Mouse (Mus musculus) right cerebral cortex, adult 18-20 months (tissue): Measurements from ENCODE around the gene Zdhhc5.
A peak's percentile ranks its signal among the peaks of the same experiment; 100 is the strongest.

Experiments used
- DNase-seq: peaks from one replicate; pipeline ENCODE4 v3.0.0; 2022; ENCODE audit warnings: mixed read lengths

The Zdhhc5 gene

GRCm38 (mm10) chr2:84714811-84715561 lies at the start of gene Zdhhc5:
Gene Zdhhc5 (minus strand): TSS chr2:84715180.
- DNase-seq, result peak; percentile 98

- DNase-seq, result no peak
These were observed 47.8 kb upstream of the Zdhhc5 start for GRCm38 (mm10) chr2:84762818-84763217.

- DNase-seq, result no peak
These were observed 47.3 kb upstream of the Zdhhc5 start for GRCm38 (mm10) chr2:84762295-84762694.

- DNase-seq, result no peak
These were observed 46.9 kb upstream of the Zdhhc5 start for GRCm38 (mm10) chr2:84761840-84762239.

- no peak for DNase-seq
These were observed 46.3 kb upstream of the Zdhhc5 start for GRCm38 (mm10) chr2:84761309-84761708.

GRCm38 (mm10) chr2:84760777-84761176 lies 45.8 kb upstream of the Zdhhc5 start:
- DNase-seq, result no peak

- no peak for DNase-seq
These were observed 43.7 kb upstream of the Zdhhc5 start for GRCm38 (mm10) chr2:84758542-84759127.

- DNase-seq, result no peak
These were observed 42.2 kb upstream of the Zdhhc5 start for GRCm38 (mm10) chr2:84757026-84757682.

- DNase-seq, result no peak
These were observed 41.3 kb upstream of the Zdhhc5 start for GRCm38 (mm10) chr2:84756245-84756644.

- no peak for DNase-seq
These were observed 35.1 kb upstream of the Zdhhc5 start for GRCm38 (mm10) chr2:84750115-84750514.

- DNase-seq, result no peak
These were observed 29.1 kb upstream of the Zdhhc5 start for GRCm38 (mm10) chr2:84744126-84744525.

GRCm38 (mm10) chr2:84743561-84743960 lies 28.6 kb upstream of the Zdhhc5 start, which contains the start of gene Gm19426:
Gene Gm19426 (minus strand): TSS chr2:84743655.
- DNase-seq, result peak; percentile 62

GRCm38 (mm10) chr2:84742451-84743283 lies 27.7 kb upstream of the Zdhhc5 start:
- no peak for DNase-seq

GRCm38 (mm10) chr2:84741841-84742450 lies 27.0 kb upstream of the Zdhhc5 start:
- DNase-seq, result no peak

- no peak for DNase-seq
These were observed 25.8 kb upstream of the Zdhhc5 start for GRCm38 (mm10) chr2:84740608-84741333.

GRCm38 (mm10) chr2:84738271-84738911 lies 23.4 kb upstream of the Zdhhc5 start:
- no peak for DNase-seq

- no peak for DNase-seq
These were observed 22.5 kb upstream of the Zdhhc5 start for GRCm38 (mm10) chr2:84737451-84737925.

- no peak for DNase-seq
These were observed 21.6 kb upstream of the Zdhhc5 start for GRCm38 (mm10) chr2:84736312-84737161.

- no peak for DNase-seq
These were observed 20.5 kb upstream of the Zdhhc5 start for GRCm38 (mm10) chr2:84735346-84735920.

- no peak for DNase-seq
These were observed 19.9 kb upstream of the Zdhhc5 start for GRCm38 (mm10) chr2:84734919-84735318.
